Mouse (Mus musculus) forebrain, postnatal 0 days (tissue): ENCODE results near the gene Donson. TPM values are rescaled to one million over a fixed set of nuclear protein-coding genes. Genes with fewer than 3 reads are reported as not detected.

Experiments
- ATAC-seq: fragments of 200-750 bp; cut with Nextera tagmentation; 2 replicates; pipeline ENCODE4 v1.8.0; 2017; ENCODE audit warnings: mild to moderate bottlenecking, moderate library complexity
- DNase-seq: peaks from one replicate; pipeline ENCODE4 v3.0.0-alpha.2; 2015
- H3K27ac ChIP-seq: fragments of 300-500 bp; sonication (generic); 2 replicates; pipeline ENCODE4 v1.5.1; 2014; ENCODE audit warnings: low read depth, mild to moderate bottlenecking, antibody characterized with exemption, low read length, moderate library complexity, mixed read lengths
- H3K27me3 ChIP-seq: fragments of 300-500 bp; sonication (generic); 2 replicates; pipeline ENCODE4 v1.6.1; 2014; ENCODE audit warnings: mild to moderate bottlenecking, low read length, mixed read lengths; ENCODE audit not compliant: insufficient read depth
- H3K36me3 ChIP-seq: fragments of 300-500 bp; sonication (generic); 2 replicates; pipeline ENCODE4 v1.6.1; 2014; ENCODE audit warnings: mild to moderate bottlenecking, moderate library complexity; ENCODE audit not compliant: insufficient read depth
- H3K4me1 ChIP-seq: fragments of 300-500 bp; sonication (generic); 2 replicates; pipeline ENCODE4 v1.6.1; 2014; ENCODE audit warnings: antibody characterized with exemption; ENCODE audit not compliant: insufficient read depth
- H3K4me2 ChIP-seq: fragments of 300-500 bp; sonication (generic); 2 replicates; pipeline ENCODE4 v1.6.1; 2014; ENCODE audit warnings: low read depth, mild to moderate bottlenecking, moderate library complexity
- H3K4me3 ChIP-seq: fragments of 300-500 bp; sonication (generic); 2 replicates; pipeline ENCODE4 v1.5.1; 2014; ENCODE audit warnings: low read depth, low read length, mixed read lengths
- H3K9ac ChIP-seq: fragments of 300-500 bp; sonication (generic); 2 replicates; pipeline ENCODE4 v1.6.1; 2014; ENCODE audit warnings: mild to moderate bottlenecking
- H3K9me3 ChIP-seq: fragments of 300-500 bp; sonication (generic); 2 replicates; pipeline ENCODE4 v1.6.1; 2016; ENCODE audit warnings: low read length
- CTCF ChIP-seq: sonication (generic); IDR thresholded peaks from 2 replicates; pipeline ENCODE4 v1.5.1; 2016; ENCODE audit warnings: antibody characterized with exemption, control low read depth, low read depth
- WGBS: fragments of 180-500 bp; shearing (Covaris S2); extraction: QIAGEN DNeasy Blood & Tissue Kit; methylation state at CpG from one replicate; pipeline ENCODE4 v1.1.7; 2014; 5-methylcytosine and 5-hydroxymethylcytosine counted together
- polyA plus RNA-seq: library from polyadenylated mRNA; unstranded; fragments of >200 nt; fragmentation: Nextera tagmentation; extraction: Ambion mirVana; gene quantifications from 2 replicates; pipeline ENCODE4 v1.2.1, GENCODE M21; 2015
- total RNA-seq: library from RNA; depleted of rRNA; stranded (reverse); fragments of >200 nt; gene quantifications from 2 replicates; pipeline ENCODE4 v1.2.3, GENCODE M21; 2014

The Donson gene
- total and polyA plus RNA-seq, 2 experiments from 2014 or later, result 12.3 to 25.8 TPM

DNA sequence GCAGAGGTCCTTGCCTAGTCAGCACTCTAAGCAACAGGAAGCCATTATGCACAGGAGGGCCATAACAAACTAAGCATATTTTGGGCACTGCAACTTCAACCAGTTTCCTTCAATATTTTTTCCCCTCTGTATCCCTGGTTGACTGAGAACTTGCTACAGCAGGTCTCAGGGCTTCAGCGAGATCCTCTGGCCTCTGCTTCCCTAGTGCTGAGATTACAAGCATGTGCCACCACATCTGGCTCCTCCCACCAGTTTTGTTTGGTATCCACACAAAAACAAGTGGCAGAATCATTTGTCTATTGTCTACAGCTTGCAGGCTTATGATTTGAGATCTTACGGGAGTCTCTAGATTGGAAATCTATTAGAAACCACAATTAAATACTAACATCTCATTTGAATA lies 43.7 kb downstream of the Donson start:
- no peak overlapping the region for H3K9ac ChIP-seq
- H3K36me3 ChIP-seq, result peaks cover 28% of the 10 kb centered on the region
- no peak for ATAC-seq
- peaks cover 4% of the 10 kb centered on the region; the same call in 1 of the 2 replicates for H3K4me1 ChIP-seq
- no peak overlapping the region for H3K4me3 ChIP-seq
- no peak overlapping the region for H3K27ac ChIP-seq
- no peaks in the 10 kb centered on the region for H3K9me3 ChIP-seq
- H3K27me3 ChIP-seq, result no peaks in the 10 kb centered on the region
- no peak for DNase-seq
- WGBS, result 84% methylated on average over 2 of the region's 2 CpGs
- no peak overlapping the region for H3K4me2 ChIP-seq
- no peak for TF ChIP-seq CTCF

DNA sequence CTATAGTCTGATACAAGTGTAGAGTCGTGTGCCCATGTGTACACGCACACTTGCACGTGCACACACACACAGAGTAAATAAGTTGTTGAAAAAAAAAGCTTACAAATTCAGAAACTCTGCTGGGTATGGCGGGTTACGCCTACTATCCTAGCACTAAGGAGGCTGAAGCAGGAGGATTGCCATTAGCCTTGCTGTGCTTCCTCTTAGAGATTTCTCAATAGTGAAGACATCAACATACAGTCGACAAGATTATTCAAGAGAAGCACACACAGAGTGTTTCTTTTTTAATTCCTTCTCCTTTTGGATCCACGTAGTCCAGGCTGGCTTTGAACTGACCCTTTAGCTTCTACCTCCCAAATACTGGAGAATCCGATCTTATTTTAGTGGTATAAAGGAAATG lies 48.4 kb downstream of the Donson start:
- 93% methylated on average over 8 of the region's 8 CpGs for WGBS
- TF ChIP-seq CTCF, result no peak
- H3K4me1 ChIP-seq, result no peaks in the 10 kb centered on the region
- H3K36me3 ChIP-seq, result peaks cover 72% of the 10 kb centered on the region
- no peaks in the 10 kb centered on the region for H3K27me3 ChIP-seq
- H3K27ac ChIP-seq, result no peak overlapping the region
- H3K9me3 ChIP-seq, result no peaks in the 10 kb centered on the region
- no peak overlapping the region for H3K4me2 ChIP-seq
- DNase-seq (no peak), ATAC-seq (no peak)
- H3K4me3 ChIP-seq, result no peak overlapping the region
- H3K9ac ChIP-seq, result no peak overlapping the region

DNA sequence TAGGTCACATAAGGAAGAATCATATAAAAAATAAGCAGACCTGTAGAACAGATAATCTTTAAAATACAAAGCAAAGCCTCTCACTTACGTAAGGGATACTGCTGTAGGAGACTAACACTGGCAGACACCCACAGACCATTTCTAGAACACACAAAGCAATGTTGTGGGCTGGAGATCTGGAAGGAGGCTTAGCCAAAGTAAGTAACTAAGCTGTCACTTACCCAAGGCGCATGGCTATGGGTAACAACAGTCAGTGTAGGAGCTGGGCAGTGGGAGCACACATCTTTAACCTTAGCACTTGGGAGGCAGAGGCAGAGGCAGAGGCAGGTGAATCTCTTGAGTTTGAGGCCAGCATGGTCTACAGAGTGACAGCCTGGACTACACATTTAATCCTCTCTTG lies 48.9 kb downstream of the Donson start:
- Histone ChIP-seq H3K27me3 (no peaks in the 10 kb centered on the region), H3K4me3 (no peak overlapping the region), H3K27ac (no peak overlapping the region), H3K9ac (no peak overlapping the region), H3K4me1 (no peaks in the 10 kb centered on the region), H3K9me3 (no peaks in the 10 kb centered on the region), H3K4me2 (no peak overlapping the region), H3K36me3 (peaks cover 76% of the 10 kb centered on the region)
- DNase-seq (no peak), ATAC-seq (no peak)
- 93% methylated on average over 2 of the region's 2 CpGs for WGBS
- TF ChIP-seq CTCF, result no peak

DNA sequence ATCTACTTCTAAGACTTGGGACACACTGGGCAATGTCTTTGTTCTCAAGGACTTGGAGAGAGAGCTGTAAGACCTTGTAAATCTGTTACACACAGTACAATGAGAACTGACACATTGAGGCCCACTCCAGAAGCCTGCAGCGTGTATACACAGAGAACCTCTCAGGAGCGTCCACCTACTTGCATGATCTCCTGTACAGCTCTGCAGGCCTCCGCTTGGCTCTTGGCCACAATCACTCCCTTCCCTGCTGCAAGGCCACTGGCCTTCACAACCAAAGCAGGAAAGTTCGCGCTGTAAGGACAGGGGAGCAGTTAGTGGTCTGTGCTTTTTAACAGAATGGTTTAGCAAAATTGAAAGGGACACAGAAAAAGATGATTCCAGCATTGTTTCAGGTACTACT lies 49.4 kb downstream of the Donson start:
- peaks cover 77% of the 10 kb centered on the region for H3K36me3 ChIP-seq
- H3K4me3 ChIP-seq, result no peak overlapping the region
- H3K4me2 ChIP-seq, result no peak overlapping the region
- ATAC-seq, result no peak
- TF ChIP-seq CTCF, result no peak
- H3K4me1 ChIP-seq, result no peaks in the 10 kb centered on the region
- DNase-seq, result no peak
- WGBS, result 85% methylated on average over 5 of the region's 5 CpGs
- H3K27me3 ChIP-seq, result no peaks in the 10 kb centered on the region
- no peaks in the 10 kb centered on the region for H3K9me3 ChIP-seq
- H3K27ac ChIP-seq, result no peak overlapping the region
- no peak overlapping the region for H3K9ac ChIP-seq

DNA sequence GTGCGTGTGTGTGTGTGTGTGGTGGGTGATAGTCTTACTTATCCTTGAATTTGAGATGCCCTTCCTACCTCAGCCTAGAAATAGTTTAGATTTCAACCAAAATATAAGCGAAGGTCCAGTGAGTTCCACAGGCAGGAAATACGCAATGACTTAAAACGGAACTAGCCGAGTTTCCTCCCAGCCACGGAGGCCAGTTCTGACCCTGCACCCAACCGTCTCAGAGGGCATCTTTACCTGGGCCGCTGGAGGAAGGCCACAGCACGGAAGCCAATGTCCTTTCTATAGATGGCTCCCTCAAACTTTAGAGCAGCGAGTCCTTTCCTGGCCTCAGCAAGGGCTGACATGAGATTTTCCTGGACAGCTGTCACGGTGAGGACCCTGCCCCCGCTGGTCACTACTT lies 54.9 kb downstream of the Donson start:
- TF ChIP-seq CTCF, result no peak
- no peak overlapping the region for H3K4me3 ChIP-seq
- no peaks in the 10 kb centered on the region for H3K27me3 ChIP-seq
- H3K27ac ChIP-seq, result no peak overlapping the region
- H3K4me2 ChIP-seq, result no peak overlapping the region
- H3K9ac ChIP-seq, result no peak overlapping the region
- no peaks in the 10 kb centered on the region for H3K9me3 ChIP-seq
- WGBS, result 92% methylated on average over 12 of the region's 12 CpGs
- H3K4me1 ChIP-seq, result no peaks in the 10 kb centered on the region
- no peak for ATAC-seq
- peaks cover 73% of the 10 kb centered on the region for H3K36me3 ChIP-seq
- DNase-seq, result no peak

DNA sequence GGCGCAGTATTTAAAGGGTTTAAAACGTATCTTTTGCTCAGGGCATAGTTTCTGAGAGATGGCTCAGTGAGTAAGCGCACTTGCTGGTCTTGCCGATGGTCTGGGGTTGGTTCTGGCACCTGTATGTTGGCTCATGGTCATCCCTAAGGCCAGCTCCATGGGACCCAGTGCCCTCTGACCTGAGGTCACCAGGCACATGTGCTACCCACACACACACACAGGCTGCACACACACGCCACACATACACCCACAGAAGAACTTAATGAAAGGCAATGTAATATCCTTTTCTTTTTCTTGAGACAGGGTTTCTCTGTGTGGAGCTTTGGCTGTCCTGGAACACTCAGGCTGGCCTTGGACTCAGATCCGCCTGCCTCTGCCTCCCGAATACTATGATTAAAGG lies 55.6 kb downstream of the Donson start:
- no peak for ATAC-seq
- Histone ChIP-seq H3K27ac (no peak overlapping the region), H3K36me3 (peaks cover 73% of the 10 kb centered on the region), H3K4me3 (no peak overlapping the region), H3K27me3 (no peaks in the 10 kb centered on the region), H3K4me2 (no peak overlapping the region), H3K9me3 (no peaks in the 10 kb centered on the region), H3K4me1 (no peaks in the 10 kb centered on the region), H3K9ac (no peak overlapping the region)
- WGBS, result 95% methylated on average over 7 of the region's 7 CpGs
- DNase-seq, result no peak
- no peak for TF ChIP-seq CTCF

DNA sequence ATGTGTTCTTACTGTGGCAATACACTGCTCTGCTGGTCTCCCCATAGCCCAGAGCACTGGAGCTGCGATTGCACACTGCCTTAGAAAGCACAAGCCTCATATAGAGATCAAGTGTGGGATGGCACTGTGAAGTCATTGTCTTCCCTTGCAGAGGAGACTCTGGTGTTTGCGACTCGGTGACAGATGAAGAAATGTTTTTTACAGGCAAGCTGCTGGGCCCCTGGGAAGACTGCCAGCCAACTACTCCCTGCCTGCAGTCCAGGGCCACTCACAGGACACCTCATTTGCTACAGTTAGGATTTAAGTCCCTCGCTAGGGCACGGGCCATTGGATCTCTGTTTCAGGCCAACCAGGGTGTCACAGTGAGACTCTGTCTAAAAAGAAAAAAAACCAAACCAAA lies 56.1 kb downstream of the Donson start:
- Histone ChIP-seq H3K27me3 (no peaks in the 10 kb centered on the region), H3K4me2 (no peak overlapping the region), H3K4me3 (no peak overlapping the region), H3K27ac (no peak overlapping the region), H3K4me1 (no peaks in the 10 kb centered on the region), H3K9ac (no peak overlapping the region), H3K36me3 (peaks cover 73% of the 10 kb centered on the region), H3K9me3 (no peaks in the 10 kb centered on the region)
- 79% methylated on average over 5 of the region's 5 CpGs for WGBS
- ATAC-seq (no peak), DNase-seq (no peak)
- no peak for TF ChIP-seq CTCF

DNA sequence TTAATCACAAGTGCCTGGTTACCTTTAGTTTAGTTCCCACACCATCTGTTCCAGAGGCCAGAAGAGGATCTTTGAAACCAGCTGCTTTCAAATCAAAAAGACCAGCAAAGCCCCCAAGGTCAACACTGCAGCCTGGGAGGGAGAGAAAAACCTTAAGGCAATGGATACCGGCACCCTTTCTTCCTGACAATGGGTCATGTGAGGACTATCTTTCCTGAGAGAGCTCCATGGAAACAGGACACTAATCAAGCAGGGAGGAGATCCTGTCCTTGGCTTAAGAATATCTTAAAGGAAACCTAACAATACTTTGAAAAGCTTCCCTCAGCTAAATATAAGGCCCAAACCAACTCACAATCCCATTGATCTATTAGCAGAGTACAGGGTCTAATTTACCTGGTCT lies 58.0 kb downstream of the Donson start:
- ATAC-seq (no peak), DNase-seq (no peak)
- TF ChIP-seq CTCF, result no peak
- Histone ChIP-seq H3K4me2 (no peak overlapping the region), H3K9ac (no peak overlapping the region), H3K27ac (no peak overlapping the region), H3K27me3 (no peaks in the 10 kb centered on the region), H3K36me3 (peaks cover 65% of the 10 kb centered on the region), H3K9me3 (no peaks in the 10 kb centered on the region), H3K4me3 (no peak overlapping the region), H3K4me1 (no peaks in the 10 kb centered on the region)
- 69% methylated on average over 1 of the region's 1 CpGs for WGBS
